Mouse (Mus musculus) c-Kit-positive CD71-negative TER-119-negative erythroid progenitor cells, embryonic 14.5 days (primary cell): ENCODE measurements at regions not wholly inside any gene's neighbourhood (a gene's known extent, or its start where the extent isn't known, plus 50 kb on each side); places are given as distances from the start of the nearest gene placed in this dataset.
A peak's percentile ranks its signal among the peaks of the same experiment; 100 is the strongest.
"Not testable (repeated sequence)": the region's sequence is repeated elsewhere in the genome, so short reads cannot be mapped to it uniquely, and the experiment has no call there.

Experiments used
- DNase-seq: peaks from one replicate; pipeline ENCODE4 v3.0.0-alpha.2; 2013; ENCODE audit warnings: low read depth

DNA sequence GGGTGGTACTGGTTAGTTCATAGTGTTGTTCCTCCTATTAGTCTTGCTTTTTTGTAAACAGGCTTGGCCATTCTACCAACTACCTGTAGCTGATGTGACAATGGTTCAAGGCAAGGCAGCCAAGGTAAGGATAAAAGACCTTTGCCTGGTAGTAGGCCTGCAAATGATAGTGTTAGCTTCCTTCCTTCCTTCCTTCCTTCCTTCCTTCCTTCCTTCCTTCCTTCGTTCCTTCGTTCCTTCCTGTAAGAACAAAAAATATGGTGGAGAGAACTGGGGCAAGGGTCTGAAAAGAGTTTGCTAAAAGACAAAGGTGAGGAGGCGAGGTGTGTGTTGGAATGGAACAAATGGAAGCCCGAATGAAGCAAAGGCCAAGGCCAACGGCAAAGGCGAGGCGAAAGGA lies 84.8 kb upstream of the Ezh2 start:
- not testable (repeated sequence) for DNase-seq

DNA sequence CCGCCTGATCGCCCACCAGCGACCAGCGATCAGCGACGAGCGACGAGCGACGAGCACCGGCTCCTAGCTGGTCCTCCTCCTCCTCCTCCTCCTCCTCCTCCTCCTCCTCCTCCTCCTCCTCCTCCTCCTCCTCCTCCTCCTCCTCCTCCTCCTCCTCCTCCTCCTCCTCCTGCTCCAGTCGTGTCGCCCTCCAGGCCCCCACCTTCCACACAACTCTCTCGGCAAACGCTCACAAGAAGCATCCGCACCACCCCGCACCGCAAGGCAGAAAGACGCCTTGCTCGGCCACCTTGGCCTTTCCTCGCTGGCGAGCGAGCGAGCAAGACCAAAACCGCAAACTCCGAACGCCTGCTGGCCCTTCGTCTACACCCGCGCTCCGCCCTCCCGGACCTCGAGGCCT lies 77.6 kb upstream of the Ezh2 start:
- not testable (repeated sequence) for DNase-seq

DNA sequence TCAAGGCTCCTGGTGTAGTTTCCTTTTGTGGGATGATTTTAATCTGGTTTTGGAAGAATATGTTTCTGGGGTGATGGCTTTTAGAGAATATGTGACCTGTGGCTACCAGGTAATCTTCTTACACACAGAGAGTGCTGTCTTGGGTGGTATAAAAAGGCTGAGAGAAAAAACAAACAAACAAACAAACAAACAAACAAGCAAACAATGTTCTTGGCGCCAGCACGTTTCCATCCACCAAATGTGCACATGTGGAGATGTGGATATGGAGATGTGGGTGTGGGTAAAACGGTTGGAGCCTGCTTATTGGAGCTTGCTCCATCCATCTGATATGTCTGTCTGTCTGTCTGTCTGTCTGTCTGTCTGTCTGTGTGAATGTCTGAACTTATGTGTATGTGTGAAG lies 57.7 kb upstream of the Ezh2 start:
- DNase-seq, result not testable (repeated sequence)

DNA sequence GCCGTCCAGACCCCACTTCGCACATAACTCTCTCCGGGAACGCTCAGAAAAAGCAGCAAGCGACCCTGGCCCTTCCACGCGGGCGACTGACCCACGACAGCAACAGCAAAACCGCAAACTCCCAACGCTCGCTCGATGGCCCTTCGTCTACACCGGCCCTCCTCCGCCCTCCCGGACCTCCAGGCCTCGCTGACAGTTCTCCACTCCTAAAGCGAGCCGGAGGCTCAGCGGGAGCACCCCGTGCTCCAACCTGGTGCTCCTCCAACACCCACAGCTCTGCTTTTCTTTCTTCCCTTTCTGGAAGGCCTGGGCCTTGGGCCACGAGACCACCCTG lies 56.2 kb upstream of the Ezh2 start:
- DNase-seq, result not testable (repeated sequence)

DNA sequence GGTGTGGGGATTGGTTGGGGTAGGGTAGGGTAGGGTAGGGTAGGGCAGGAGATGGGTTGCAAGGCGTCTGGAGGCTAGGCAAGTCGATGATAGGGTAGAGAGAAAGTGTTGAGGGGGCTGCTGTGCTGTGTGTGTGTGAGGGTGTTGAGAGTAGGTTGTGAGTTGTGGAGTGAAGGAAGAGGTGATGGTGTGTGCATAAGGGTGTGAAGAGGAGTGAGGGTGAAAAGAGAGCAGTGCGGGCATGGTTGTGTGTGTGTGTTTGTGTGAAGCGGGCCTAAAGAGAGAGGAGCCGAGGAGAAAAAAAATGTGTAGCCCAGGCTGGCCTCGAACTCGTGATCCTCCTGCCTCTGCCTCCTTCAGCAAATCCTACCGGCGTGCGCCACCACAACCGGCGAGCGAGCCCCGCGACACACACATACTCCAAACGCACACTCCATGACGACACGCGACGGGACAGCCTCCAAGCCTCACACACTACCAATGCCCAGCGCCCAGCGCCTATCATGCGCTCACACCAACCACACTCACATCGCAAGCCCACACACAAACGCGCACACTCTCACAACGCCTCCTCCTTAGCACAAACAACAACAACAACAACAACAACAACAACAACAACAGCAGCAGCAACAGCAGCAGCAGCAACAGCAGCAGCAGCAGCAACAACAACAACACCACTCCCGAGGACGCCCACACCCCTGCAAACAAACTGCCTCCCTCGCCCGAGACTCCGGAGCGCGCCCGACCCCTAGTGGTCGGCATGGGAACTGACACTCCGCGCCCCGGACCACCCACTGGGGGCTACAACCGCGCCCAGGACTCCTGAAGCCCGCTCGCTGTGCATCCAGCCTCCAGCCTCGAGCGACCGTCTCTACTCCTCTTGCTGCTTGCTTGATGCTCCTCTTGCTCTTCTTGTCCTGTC lies 55.6 kb upstream of the Ezh2 start:
- peak; percentile 100 for DNase-seq

DNA sequence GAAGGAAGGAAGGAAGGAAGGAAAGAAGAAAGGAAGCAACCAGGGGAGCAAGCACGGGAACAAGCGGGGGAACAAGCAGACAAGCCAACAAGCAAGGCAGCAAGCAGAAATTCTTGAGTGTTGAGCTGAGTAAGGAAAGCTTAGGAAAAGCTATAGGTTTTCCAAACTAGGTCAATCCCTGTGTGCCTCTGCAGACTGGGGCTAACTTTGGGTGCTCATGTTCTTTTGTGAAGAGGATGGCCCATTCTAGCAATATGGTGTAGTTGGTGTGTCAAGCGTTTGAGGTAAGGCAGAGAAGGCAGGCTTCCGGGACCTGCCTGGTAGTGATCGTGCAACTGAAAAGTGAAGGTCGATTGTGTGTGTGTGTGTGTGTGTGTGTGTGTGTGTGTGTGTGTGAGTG lies 54.8 kb upstream of the Ezh2 start:
- DNase-seq, result no peak

DNA sequence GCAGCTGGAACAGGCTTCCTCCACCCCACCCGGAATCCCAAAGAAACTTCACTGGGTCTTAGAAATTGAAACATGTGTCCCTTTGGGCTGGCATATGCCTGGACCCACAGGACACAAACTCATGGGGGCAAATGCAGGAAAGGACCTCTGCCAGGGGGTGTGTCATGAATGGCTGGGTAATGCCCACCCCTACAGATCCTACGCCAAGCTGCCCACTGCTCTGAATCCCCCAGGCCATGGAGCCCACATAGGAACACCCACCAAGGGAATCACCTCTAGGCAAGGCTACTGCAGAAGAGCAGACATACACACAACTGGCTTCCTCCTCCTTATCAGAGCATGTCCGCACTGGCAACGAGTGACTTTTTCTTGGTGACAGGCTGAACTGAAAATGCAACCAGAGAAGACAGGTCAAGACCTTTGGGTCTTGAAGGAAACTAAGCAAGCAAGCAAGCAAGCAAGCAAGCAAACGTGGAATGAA lies 54.4 kb upstream of the Ezh2 start:
- DNase-seq, result no peak

DNA sequence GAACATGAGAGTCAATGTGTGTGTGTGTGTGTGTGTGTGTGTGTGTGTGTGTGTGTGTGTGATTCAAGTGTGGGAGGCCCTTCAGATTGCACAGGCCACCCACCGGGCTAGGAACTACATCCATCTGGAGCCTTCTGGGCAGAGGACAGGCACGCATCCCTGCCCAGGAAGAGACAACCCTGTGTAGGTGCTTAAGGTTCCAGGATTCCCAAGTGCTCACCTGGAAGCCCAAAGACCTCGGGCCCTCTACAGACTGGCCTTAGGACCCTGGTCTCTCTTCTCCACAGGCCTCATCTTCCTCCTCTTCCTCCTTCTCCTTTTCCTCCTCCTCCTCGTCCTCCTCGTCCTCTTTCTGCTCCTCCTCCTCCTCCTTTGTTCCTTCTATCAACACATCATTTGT lies 53.8 kb upstream of the Ezh2 start:
- DNase-seq, result no peak

DNA sequence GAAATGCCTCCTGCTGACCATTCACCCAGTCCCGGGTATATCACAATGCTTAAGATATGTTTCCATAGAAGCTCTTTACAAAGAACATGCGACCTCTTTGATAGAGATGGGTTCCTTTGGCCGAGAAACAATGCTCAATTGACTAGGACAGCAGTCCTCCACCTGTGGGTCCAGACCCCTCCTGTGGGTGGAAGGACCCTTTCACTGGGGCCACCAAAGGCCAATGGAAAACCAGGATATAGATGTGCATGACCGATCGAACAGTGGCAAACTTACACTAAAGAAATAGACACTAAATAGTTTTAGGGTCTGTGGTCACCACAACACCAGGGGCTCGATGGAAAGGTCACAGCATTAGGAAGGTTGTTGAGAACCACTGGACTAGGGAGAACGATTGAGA lies 53.2 kb upstream of the Ezh2 start:
- DNase-seq, result no peak

DNA sequence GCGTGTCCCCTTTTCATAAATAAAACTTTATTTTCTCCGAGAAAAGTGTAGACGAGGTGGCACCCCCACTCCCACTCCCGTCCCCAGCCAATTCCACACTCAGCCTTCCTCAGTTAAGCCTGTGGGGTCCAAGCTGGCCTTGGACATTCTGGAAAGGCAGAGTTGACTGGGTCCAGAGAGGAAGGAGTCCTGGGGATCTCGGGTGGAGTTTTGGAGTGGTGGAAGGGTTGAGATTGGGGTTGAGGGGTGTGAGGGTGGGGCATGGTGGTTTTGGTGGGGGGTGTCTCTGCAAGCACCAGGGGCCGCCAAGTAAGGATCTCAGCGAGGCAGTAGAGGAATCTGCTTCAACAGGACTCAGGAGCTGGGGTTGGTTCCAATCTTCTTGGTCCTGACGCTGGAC lies 52.7 kb upstream of the Ezh2 start:
- no peak for DNase-seq

DNA sequence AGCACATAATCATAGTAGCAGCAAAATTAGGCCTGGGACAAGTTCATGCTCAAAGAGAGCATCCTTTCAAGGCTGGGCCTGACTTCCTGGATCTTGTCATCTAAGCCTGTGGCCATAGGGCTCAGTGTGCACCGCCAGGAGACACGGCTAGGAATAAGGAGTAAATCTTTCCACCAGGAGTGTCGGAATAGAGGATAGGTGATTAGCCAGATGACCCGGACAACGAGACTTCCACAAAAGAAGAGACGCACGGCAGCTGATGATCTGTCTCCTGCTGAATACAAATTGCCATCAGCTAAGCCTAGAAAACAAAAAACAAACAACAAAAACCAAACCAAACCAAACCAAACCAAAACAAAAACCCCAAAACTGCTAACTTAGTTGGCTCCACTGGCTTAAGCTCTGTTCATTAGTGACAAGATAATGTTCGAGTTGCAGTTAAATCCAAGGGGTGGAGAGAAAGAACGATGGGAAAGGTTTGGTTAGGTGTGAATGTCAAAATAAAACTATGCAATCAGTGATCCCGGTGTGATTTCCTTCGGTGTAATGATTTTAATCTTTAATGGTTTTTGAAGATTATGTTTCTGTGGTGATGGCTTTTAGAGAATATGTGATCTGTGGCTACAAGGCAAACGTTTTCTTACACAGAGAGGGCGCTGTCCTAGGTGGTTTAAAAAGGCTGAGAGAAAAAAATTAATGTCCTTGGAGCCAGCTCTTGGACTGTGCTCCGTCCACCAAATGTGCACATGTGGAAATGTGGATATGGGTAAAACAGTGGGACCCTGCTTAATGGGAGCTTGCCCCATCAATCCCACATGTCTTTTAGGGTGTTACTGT lies 51.8 kb upstream of the Ezh2 start:
- DNase-seq, result no peak

DNA sequence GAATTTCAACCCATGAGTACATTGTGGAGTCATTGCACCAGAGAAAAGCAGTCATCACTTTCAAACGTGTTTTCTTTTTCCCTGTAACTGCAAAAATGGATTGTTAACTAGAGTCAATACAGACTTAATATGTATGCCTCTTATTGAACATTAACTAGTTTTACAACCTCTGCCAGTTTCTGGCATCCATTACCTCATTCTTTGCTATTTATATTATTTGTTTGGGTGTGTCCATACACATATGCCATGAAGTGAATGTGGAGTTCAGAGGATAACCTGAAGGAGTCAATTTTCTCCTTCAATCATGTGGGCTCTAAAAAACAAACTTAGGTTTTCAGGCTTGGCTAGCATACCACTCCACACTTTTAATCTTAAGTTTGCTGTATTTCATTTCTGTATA lies 50.9 kb upstream of the Ezh2 start:
- no peak for DNase-seq
